ENCODE assay signal across 13 mouse cellular contexts in the genomic region with DNA sequence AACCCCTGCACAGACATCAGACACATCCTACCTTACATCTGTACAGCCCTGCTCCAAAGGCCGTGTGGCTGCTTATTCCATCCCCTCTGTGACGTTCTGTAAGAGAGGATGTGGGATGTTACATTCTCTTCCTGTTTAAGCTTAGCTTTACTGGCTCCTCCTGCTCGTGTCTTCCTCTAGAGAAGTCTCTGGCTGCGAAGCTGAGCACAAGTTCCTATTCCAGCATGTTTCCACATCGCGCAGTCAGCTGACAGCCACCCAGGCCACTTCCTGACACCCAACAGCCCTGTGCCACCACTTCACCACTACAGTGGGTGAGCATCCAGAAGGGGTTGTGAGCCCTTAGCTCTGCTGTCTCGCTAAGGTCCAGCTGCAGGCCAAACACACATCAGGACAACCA. TPM values are rescaled to one million over a fixed set of nuclear protein-coding genes. Genes with fewer than 3 reads are reported as not detected.
DNase-seq lines count a peak whose midpoint lies in the region; ATAC-seq and TF ChIP-seq lines count a peak whose summit lies in the region.
"Had no signal": no experiment of that assay in that cellular context is flagged by ENCODE, and none has a peak within 500 bp of the region (broad histone marks: within the 10 kb centered on the region; RNA-seq: fewer than 3 reads in every experiment).

No protein-coding gene starts in this region.

- no peak for DNase-seq in left cerebral cortex, adult 2 months (ENCODE audit: extremely low spot score in 1 of 2, low spot score in 2 of 2)
- DNase-seq in left cerebral cortex, postnatal 10 days (ENCODE audit: extremely low spot score in 1 of 2, low spot score in 2 of 2): no peak
- DNase-seq in liver, postnatal 0 days: peak; percentile 65
- peak; percentile 58 to 61 for DNase-seq in monocyte, adult 2 months (ENCODE audit: low read depth in 1 of 2, low spot score in 2 of 2)
- no peak for DNase-seq in frontal cortex, postnatal 10 days (ENCODE audit: low spot score in 2 of 2)
- no peak for DNase-seq in adrenal gland, postnatal 4 days (ENCODE audit: low spot score in 2 of 2)
- DNase-seq in adrenal gland, adult 18-20 months (ENCODE audit: low spot score in 2 of 2): no peak
- DNase-seq: cerebellum, adult 11-12 months; thymus, postnatal 4 days had no signal

- no peaks in the 10 kb centered on the region for H3K9me3 ChIP-seq in heart, embryonic 14.5 days (ENCODE audit: control insufficient read depth, low read length)
- H3K9me3 ChIP-seq in liver, postnatal 0 days (ENCODE audit: low read length): no peaks in the 10 kb centered on the region
- H3K9me3 ChIP-seq: embryonic facial prominence, embryonic 15.5 days; neural tube, embryonic 15.5 days had no signal

- 71% methylated on average over 7 of the region's 7 CpGs for WGBS in heart, embryonic 14.5 days
- WGBS in liver, postnatal 0 days (ENCODE audit: insufficient replicate concordance): 28% methylated on average over 7 of the region's 7 CpGs

- no peak for ATAC-seq in heart, embryonic 14.5 days (ENCODE audit: insufficient number of reproducible peaks, insufficient read depth, low FRiP score, low read depth)
- ATAC-seq in liver, postnatal 0 days: peak; percentile 63
- ATAC-seq: hindbrain, embryonic 16.5 days had no signal

- no peak overlapping the region for H3K4me2 ChIP-seq in heart, embryonic 14.5 days (ENCODE audit: low read length)
- H3K4me2 ChIP-seq in liver, postnatal 0 days (ENCODE audit: low read depth, low read length): no peak overlapping the region
- H3K4me2 ChIP-seq: embryonic facial prominence, embryonic 15.5 days; neural tube, embryonic 15.5 days had no signal

- peaks cover 28% of the 10 kb centered on the region for H3K36me3 ChIP-seq in heart, embryonic 14.5 days (ENCODE audit: control insufficient read depth, insufficient read depth, low read length)
- H3K36me3 ChIP-seq in liver, postnatal 0 days (replicated peaks; ENCODE audit: insufficient read depth, low read length): no peaks in the 10 kb centered on the region; the same call in 1 of the 2 replicates

- H3K27ac ChIP-seq in left cerebral cortex, adult 2 months: peak overlapping the region; percentile 44; the same call in 1 of the 2 replicates
- H3K27ac ChIP-seq in heart, embryonic 14.5 days (replicated peaks in 1 of 2; ENCODE audit: control insufficient read depth in 1 of 2, insufficient read depth in 1 of 2, low read depth in 2 of 2, low read length in 2 of 2): peak overlapping the region; percentile 25 to 53; a peak in 3 of 4 replicates
- H3K27ac ChIP-seq in liver, postnatal 0 days (ENCODE audit: low read depth): peak overlapping the region; percentile 83
- H3K27ac ChIP-seq: embryonic facial prominence, embryonic 15.5 days; neural tube, embryonic 15.5 days had no signal

- H3K4me1 ChIP-seq in heart, embryonic 14.5 days (ENCODE audit: control insufficient read depth in 2 of 2, insufficient read depth in 2 of 2, low read length in 2 of 2): peaks cover 16 to 17% of the 10 kb centered on the region in 2 experiments
- H3K4me1 ChIP-seq in liver, postnatal 0 days (ENCODE audit: insufficient read depth): peaks cover 13% of the 10 kb centered on the region

- H3K4me3 ChIP-seq in left cerebral cortex, adult 2 months: no peak overlapping the region
- H3K4me3 ChIP-seq in heart, embryonic 14.5 days (ENCODE audit: control insufficient read depth in 1 of 2, insufficient read depth in 1 of 2, low read depth in 1 of 2, low read length in 2 of 2): no peak overlapping the region
- H3K4me3 ChIP-seq in liver, postnatal 0 days (ENCODE audit: low read depth, low read length): 0 out of 2 replicates have a peak overlapping the region, but pooled peaks have one; percentile 15
- H3K4me3 ChIP-seq: embryonic facial prominence, embryonic 15.5 days; neural tube, embryonic 15.5 days had no signal

- intact Hi-C loops in left cerebral cortex, adult 2 months (cut with DNase I): no loop called here
- intact Hi-C loops in left cerebral cortex, postnatal 10 days (cut with DNase I): no loop called here

- TF ChIP-seq EP300 in liver, postnatal 0 days (IDR thresholded peaks at IDR 0.05; ENCODE audit: low read depth): no peak

- H3K9ac ChIP-seq in heart, embryonic 14.5 days (ENCODE audit: low read length): no peak overlapping the region; the same call in 1 of the 2 replicates
- H3K9ac ChIP-seq in liver, postnatal 0 days (replicated peaks): peak overlapping the region; percentile 38
- H3K9ac ChIP-seq: embryonic facial prominence, embryonic 15.5 days; neural tube, embryonic 15.5 days had no signal

- no peak for TF ChIP-seq CTCF in left cerebral cortex, adult 2 months (IDR thresholded peaks at IDR 0.05)
- no peak for TF ChIP-seq CTCF in liver, postnatal 0 days (IDR thresholded peaks at IDR 0.05; ENCODE audit: low read depth)

- no peaks in the 10 kb centered on the region for H3K27me3 ChIP-seq in heart, embryonic 14.5 days (ENCODE audit: control insufficient read depth, insufficient read depth, low read length)
- H3K27me3 ChIP-seq in liver, postnatal 0 days (ENCODE audit: insufficient read depth, low read length): no peaks in the 10 kb centered on the region
- H3K27me3 ChIP-seq: embryonic facial prominence, embryonic 15.5 days; neural tube, embryonic 15.5 days had no signal

RNA-seq across cellular contexts. Expression of a gene that starts 37.2 kb away (rescaled TPM):
- total RNA-seq in left cerebral cortex, adult 2 months (2021): 10 to 100 TPM; 33.2 to 38.3 TPM
- 10 to 100 TPM; 33.0 to 34.0 TPM for total RNA-seq in left cerebral cortex, postnatal 10 days (2021)
- polyA plus RNA-seq in heart, embryonic 14.5 days (2014; fragmentation: Nextera tagmentation; extraction: Ambion mirVana): 20.8 and 20.9 TPM in 2 replicates
- 8.2 and 8.7 TPM in 2 replicates for polyA plus RNA-seq in liver, postnatal 0 days (2015; fragmentation: Nextera tagmentation; extraction: Ambion mirVana)
- total RNA-seq in adrenal gland, postnatal 4 days (2021): 10 to 100 TPM; 29.9 TPM
- total RNA-seq in adrenal gland, adult 18-20 months (2021): 10 to 100 TPM; 23.1 to 26.5 TPM

Comparison
In these comparisons a context has a peak if more than half of its experiments do, and no peak if none do; other contexts are left out.
1. DNase-seq: peak in liver, postnatal 0 days (single experiment) and monocyte, adult 2 months (2 of 2); none in left cerebral cortex, adult 2 months (0 of 2), left cerebral cortex, postnatal 10 days (0 of 2), frontal cortex, postnatal 10 days (0 of 2), adrenal gland, postnatal 4 days (0 of 2) and adrenal gland, adult 18-20 months (0 of 2).
2. Peak in every context shown above with its lines, with median percentiles within 50 percentile points of each other: H3K27ac ChIP-seq.